Mouse (Mus musculus): ENCODE data around the gene Magea5. TPM values are rescaled to one million over a fixed set of nuclear protein-coding genes. Genes with fewer than 3 reads are reported as not detected.
"Not testable (repeated sequence)": the region's sequence is repeated elsewhere in the genome, so short reads cannot be mapped to it uniquely, and the experiment has no call there.

The Magea5 gene
- not detected for total RNA-seq (2021)
- long read RNA-seq, experiment 1 = 0 reads
- long read RNA-seq, experiment 2 = 0 reads

GRCm38 (mm10) chrX:155063045-155063444 lies at the start of gene Magea5:
Gene Magea5 (minus strand): TSS chrX:155063145.
- intact Hi-C loops (cut with DNase I); DNase-seq: not testable (repeated sequence)

DNA sequence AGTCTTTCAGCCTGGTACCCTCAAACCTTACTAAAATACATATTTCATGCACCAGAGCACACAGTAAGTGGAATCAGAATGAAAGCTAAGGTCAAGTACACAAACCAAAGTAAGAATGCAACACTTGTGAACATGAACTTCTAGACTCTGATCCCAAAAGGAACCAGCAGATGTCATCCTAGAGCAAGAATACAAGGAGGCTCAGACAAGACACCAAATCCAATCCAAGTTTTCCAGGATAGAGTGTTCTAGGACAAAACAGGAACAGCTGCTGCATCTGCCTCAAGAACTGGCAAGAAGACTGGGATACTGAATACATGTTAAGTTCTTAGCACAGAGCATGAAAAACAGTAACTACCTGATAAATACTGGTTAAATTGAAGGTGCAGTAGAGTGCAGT lies 35.1 kb upstream of the Magea5 start:
- no peak for DNase-seq
- intact Hi-C loops (cut with DNase I) = no loop called here

DNA sequence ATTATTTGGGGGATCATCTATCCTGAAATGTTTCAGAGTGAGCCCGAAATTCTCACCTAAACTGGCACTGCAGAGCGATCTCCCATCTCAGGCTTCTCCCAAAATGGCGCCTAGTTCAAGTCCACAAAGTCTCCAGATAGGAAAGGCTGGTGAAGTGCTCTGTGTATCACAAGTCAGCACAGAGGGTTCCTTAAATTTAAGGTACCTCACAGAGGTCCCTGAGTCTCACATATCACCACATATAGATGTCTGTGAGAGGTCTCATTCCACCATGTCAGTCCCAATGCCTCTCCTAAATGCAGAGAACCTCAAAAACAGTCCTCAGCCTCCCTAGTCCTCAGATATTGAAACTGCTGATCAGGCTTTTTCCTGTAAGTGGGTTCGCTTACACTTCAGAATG lies 30.6 kb upstream of the Magea5 start, which contains the start of gene Magea2:
Gene Magea2 (minus strand): TSS at position 101 of the 400 bp plus-strand sequence.
- DNase-seq; intact Hi-C loops (cut with DNase I): not testable (repeated sequence)

DNA sequence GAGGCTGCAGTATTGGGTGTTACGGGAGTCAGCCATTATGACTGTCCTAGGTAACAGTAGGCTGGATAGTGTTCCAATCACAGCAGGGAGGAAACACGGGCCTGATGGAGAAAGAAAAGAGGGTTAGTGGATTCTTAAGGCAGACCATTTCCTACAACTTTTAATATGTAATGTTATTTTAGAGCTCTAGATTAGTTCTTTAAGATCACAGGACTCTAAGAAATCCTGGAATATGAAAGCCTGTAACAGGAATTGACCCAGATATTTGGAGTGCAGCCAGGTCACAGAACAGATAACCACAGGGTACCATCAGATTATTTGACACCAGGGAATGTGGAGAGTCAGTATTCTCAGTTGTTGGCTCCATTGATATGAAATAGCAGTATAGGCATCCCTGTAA lies 26.7 kb upstream of the Magea5 start, which contains the start of gene Magea1:
Gene Magea1 (minus strand): TSS at position 101 of the 400 bp plus-strand sequence.
- DNase-seq; intact Hi-C loops (cut with DNase I): not testable (repeated sequence)

Other genes with a start within 250 kb of the Magea5 start
- gene Cldn34b1, start 172.9 kb downstream of the Magea5 start, total RNA-seq (2021) = not detected
- gene Magea6, start 127.2 kb downstream of the Magea5 start, total RNA-seq (2021) = not detected
- gene Magea3, start 113.6 kb downstream of the Magea5 start, total RNA-seq (2021) = not detected
- gene Magea8, start 67.3 kb downstream of the Magea5 start, total RNA-seq (2021) = not detected
- not detected for gene Magea1, start 26.6 kb upstream of the Magea5 start, total RNA-seq (2021)
- not detected for gene Magea2, start 30.5 kb upstream of the Magea5 start, total RNA-seq (2021)
- gene Cldn34b2, start 65.3 kb upstream of the Magea5 start, total RNA-seq (2021) = not detected
- 10 to 100 TPM; 23.8 to 31.9 TPM for gene Sat1, start 153.3 kb upstream of the Magea5 start, total RNA-seq (2021)
- gene Acot9, start 199.3 kb upstream of the Magea5 start, total RNA-seq (2021) = 10 to 100 TPM; 17.4 to 22.8 TPM